Mouse (Mus musculus) MEL (cell line): Measurements from ENCODE around the gene Gm17655. TPM values are rescaled to one million over a fixed set of nuclear protein-coding genes. Genes with fewer than 3 reads are reported as not detected.
"Not testable (repeated sequence)": the region's sequence is repeated elsewhere in the genome, so short reads cannot be mapped to it uniquely, and the experiment has no call there.

Experiments used
- DNase-seq: peaks from one replicate; pipeline ENCODE4 v3.0.0; 2011; ENCODE audit warnings: low read depth, low spot score
- H3K27ac ChIP-seq: 2 replicates; pipeline ENCODE4 v1.5.1; 2012; ENCODE audit warnings: low read depth, mild to moderate bottlenecking, control low read depth, low read length, moderate library complexity; ENCODE audit not compliant: control insufficient read depth
- H3K27me3 ChIP-seq, 2 experiments: fragments of 150-350 bp in 1 of 2; sonication (generic) in 1 of 2; 2 replicates each; pipeline ENCODE4 v1.6.1; 2012; ENCODE audit warnings: low read length in 2 of 2, mild to moderate bottlenecking in 2 of 2, improper control_type of control experiment in 1 of 2, moderate library complexity in 1 of 2; ENCODE audit not compliant: insufficient read depth in 2 of 2, control insufficient read depth in 1 of 2
- H3K36me3 ChIP-seq, 2 experiments: 2 replicates each; pipeline ENCODE4 v1.6.1; 2012 to 2014; ENCODE audit warnings: low read length in 2 of 2, improper control_type of control experiment in 1 of 2, inconsistent platforms in 1 of 2, mild to moderate bottlenecking in 1 of 2; ENCODE audit not compliant: insufficient read depth in 2 of 2, control insufficient read depth in 1 of 2
- H3K4me1 ChIP-seq, 2 experiments: fragments of 150-350 bp in 1 of 2; sonication (generic) in 1 of 2; 2 replicates each; pipeline ENCODE4 v1.6.1; 2012; ENCODE audit warnings: low read length in 2 of 2, improper control_type of control experiment in 1 of 2, mild to moderate bottlenecking in 1 of 2; ENCODE audit not compliant: insufficient read depth in 2 of 2, control insufficient read depth in 1 of 2
- H3K4me3 ChIP-seq, 2 experiments: fragments of 150-350 bp in 1 of 2; sonication (generic) in 1 of 2; 2 replicates each; pipeline ENCODE4 v1.5.1; 2012; ENCODE audit warnings: low read depth in 2 of 2, low read length in 2 of 2, mild to moderate bottlenecking in 2 of 2, moderate library complexity in 2 of 2, control low read depth in 1 of 2, improper control_type of control experiment in 1 of 2; ENCODE audit not compliant: control insufficient read depth in 1 of 2, insufficient read depth in 1 of 2
- H3K79me2 ChIP-seq: 2 replicates; pipeline ENCODE4 v1.6.1; 2012; ENCODE audit warnings: mild to moderate bottlenecking, low read length, moderate library complexity; ENCODE audit not compliant: control insufficient read depth, poor library complexity, insufficient read depth
- H3K9ac ChIP-seq: 2 replicates; pipeline ENCODE4 v1.6.1; 2012; ENCODE audit warnings: low read depth, mild to moderate bottlenecking, control low read depth, low read length, moderate library complexity; ENCODE audit not compliant: control insufficient read depth, poor library complexity, severe bottlenecking
- H3K9me3 ChIP-seq: fragments of 150-350 bp; sonication (generic); replicated peaks from 2 replicates; pipeline ENCODE4 v1.6.1; 2012; ENCODE audit warnings: mild to moderate bottlenecking, low read length, improper control_type of control experiment, moderate library complexity; ENCODE audit not compliant: insufficient read depth
- CHD1 ChIP-seq: IDR thresholded peaks from 2 replicates; pipeline ENCODE4 v1.6.1; 2012; ENCODE audit warnings: low read depth, mild to moderate bottlenecking, inconsistent platforms, low read length, improper control_type of control experiment
- CHD2 ChIP-seq: IDR thresholded peaks from 2 replicates; pipeline ENCODE4 v1.6.1; 2011; ENCODE audit warnings: low read length, improper control_type of control experiment
- CTCF ChIP-seq, 3 experiments: IDR thresholded peaks in 2 of 3; conservative IDR thresholded peaks in 1 of 3; 2 replicates each; pipeline ENCODE4 v1.5.1; 2011 to 2012; ENCODE audit warnings: low read length in 3 of 3, low read depth in 2 of 3, mild to moderate bottlenecking in 2 of 3, improper control_type of control experiment in 1 of 3, inconsistent platforms in 1 of 3, mixed read lengths in 1 of 3, moderate library complexity in 1 of 3; ENCODE audit not compliant: control insufficient read depth in 1 of 3, insufficient read depth in 1 of 3, poor library complexity in 1 of 3, severe bottlenecking in 1 of 3
- E2F4 ChIP-seq: IDR thresholded peaks from 2 replicates; pipeline ENCODE4 v1.6.1; 2011; ENCODE audit warnings: low read depth, low read length, improper control_type of control experiment, borderline replicate concordance
- EP300 ChIP-seq, 2 experiments: IDR thresholded peaks; 2 replicates each; pipeline ENCODE4 v1.6.1; 2011; ENCODE audit warnings: improper control_type of control experiment in 2 of 2, low read length in 2 of 2, low read depth in 1 of 2, mild to moderate bottlenecking in 1 of 2
- ETS1 ChIP-seq: IDR thresholded peaks from 2 replicates; pipeline ENCODE4 v1.6.1; 2012; ENCODE audit warnings: low read depth, mild to moderate bottlenecking, inconsistent platforms, low read length, improper control_type of control experiment, moderate library complexity
- HCFC1 ChIP-seq: IDR thresholded peaks from 2 replicates; pipeline ENCODE4 v1.6.1; 2012; ENCODE audit warnings: low read depth, mild to moderate bottlenecking, inconsistent platforms, low read length, improper control_type of control experiment, moderate library complexity
- JUND ChIP-seq: IDR thresholded peaks from 2 replicates; pipeline ENCODE4 v1.6.1; 2011; ENCODE audit warnings: low read depth, mild to moderate bottlenecking, improper control_type of control experiment, low read length
- KAT2A ChIP-seq: conservative IDR thresholded peaks from 2 replicates; pipeline ENCODE4 v1.6.1; 2012; ENCODE audit warnings: low read depth, low read length, improper control_type of control experiment, inconsistent platforms
- MAX ChIP-seq: IDR thresholded peaks from 2 replicates; pipeline ENCODE4 v1.6.1; 2011; ENCODE audit warnings: low read length, improper control_type of control experiment
- MAZ ChIP-seq: IDR thresholded peaks from 2 replicates; pipeline ENCODE4 v1.6.1; 2012; ENCODE audit warnings: low read depth, mild to moderate bottlenecking, inconsistent platforms, low read length, improper control_type of control experiment
- MEF2A ChIP-seq: IDR thresholded peaks from 2 replicates; pipeline ENCODE4 v1.6.1; 2014; ENCODE audit warnings: low read depth, mild to moderate bottlenecking, inconsistent platforms, low read length, improper control_type of control experiment; ENCODE audit not compliant: poor library complexity, insufficient replicate concordance, severe bottlenecking; ENCODE audit errors: extremely low read depth
- MXI1 ChIP-seq: IDR thresholded peaks from 2 replicates; pipeline ENCODE4 v1.6.1; 2011; ENCODE audit warnings: mild to moderate bottlenecking, low read depth, low read length, improper control_type of control experiment
- MYB ChIP-seq: IDR thresholded peaks from 2 replicates; pipeline ENCODE4 v1.6.1; 2011; ENCODE audit warnings: mild to moderate bottlenecking, low read depth, low read length, improper control_type of control experiment
- NRF1 ChIP-seq: IDR thresholded peaks from 2 replicates; pipeline ENCODE4 v1.6.1; 2014; ENCODE audit warnings: low read depth, mild to moderate bottlenecking, inconsistent platforms, low read length, improper control_type of control experiment, moderate library complexity; ENCODE audit not compliant: poor library complexity, insufficient read depth, severe bottlenecking
- POLR2A ChIP-seq, 2 experiments: IDR thresholded peaks; 2 replicates each; pipeline ENCODE4 v1.6.1; 2011 to 2012; ENCODE audit warnings: low read length in 2 of 2, mild to moderate bottlenecking in 2 of 2, control low read depth in 1 of 2, improper control_type of control experiment in 1 of 2, low read depth in 1 of 2, moderate library complexity in 1 of 2; ENCODE audit not compliant: control insufficient read depth in 1 of 2, insufficient read depth in 1 of 2, poor library complexity in 1 of 2
- RAD21 ChIP-seq: IDR thresholded peaks from 2 replicates; pipeline ENCODE4 v1.6.1; 2011; ENCODE audit warnings: mild to moderate bottlenecking, low read depth, low read length, improper control_type of control experiment
- SMC3 ChIP-seq: IDR thresholded peaks from 2 replicates; pipeline ENCODE4 v1.6.1; 2011; ENCODE audit warnings: low read depth, low read length, improper control_type of control experiment
- TAL1 ChIP-seq: IDR thresholded peaks from 2 replicates; pipeline ENCODE4 v1.6.1; 2012; ENCODE audit warnings: mild to moderate bottlenecking, inconsistent platforms, low read length, moderate library complexity, mixed read lengths
- TBP ChIP-seq: IDR thresholded peaks from 2 replicates; pipeline ENCODE4 v1.8.0; 2011; ENCODE audit warnings: low read depth, low read length, improper control_type of control experiment
- TCF12 ChIP-seq: IDR thresholded peaks from 2 replicates; pipeline ENCODE4 v1.6.1; 2014; ENCODE audit warnings: low read depth, mild to moderate bottlenecking, inconsistent platforms, low read length, improper control_type of control experiment, moderate library complexity
- UBTF ChIP-seq: IDR thresholded peaks from 2 replicates; pipeline ENCODE4 v1.6.1; 2012; ENCODE audit warnings: low read depth, mild to moderate bottlenecking, inconsistent platforms, low read length, improper control_type of control experiment, moderate library complexity, borderline replicate concordance; ENCODE audit not compliant: insufficient read depth
- USF1 ChIP-seq: IDR thresholded peaks from 2 replicates; pipeline ENCODE4 v1.6.1; 2014; ENCODE audit warnings: low read depth, mild to moderate bottlenecking, inconsistent platforms, low read length, improper control_type of control experiment, moderate library complexity
- ZNF384 ChIP-seq: IDR thresholded peaks from 2 replicates; pipeline ENCODE4 v1.6.1; 2012; ENCODE audit warnings: low read depth, mild to moderate bottlenecking, inconsistent platforms, low read length, improper control_type of control experiment
- polyA plus RNA-seq, 2 experiments: library from polyadenylated mRNA; stranded (reverse) in 1 of 2; unstranded in 1 of 2; fragments of >175 nt in 1 of 2; fragments of >200 nt in 1 of 2; gene quantifications; 2 replicates each; pipeline versions ENCODE4 v1.2.1 to v1.2.4; 2012; ENCODE audit warnings: low replicate concordance in 2 of 2, low read depth in 1 of 2; ENCODE audit not compliant: insufficient read length in 2 of 2, insufficient read depth in 1 of 2, missing spikeins in 1 of 2
- total RNA-seq: library from RNA; depleted of rRNA; stranded (reverse); fragments of 300-350 nt; gene quantifications from 2 replicates; pipeline ENCODE4 v1.2.3, GENCODE M21; 2012

Gene Gm17655
- total and polyA plus RNA-seq, 3 experiments: 2.2 to 259 (median 2.9) TPM

- no peak for TF ChIP-seq EP300 (IDR thresholded peaks at IDR 0.05; ENCODE audit: low read depth in 1 of 2, low read length in 2 of 2)
- no peak for TF ChIP-seq USF1
- TF ChIP-seq MYB: no peak
- TF ChIP-seq UBTF: no peak
- TF ChIP-seq TAL1: no peak
- TF ChIP-seq ZNF384: no peak
- TF ChIP-seq CHD1: no peak
- peak in 1 of 2 experiments; percentile 75; a peak in 2 of 4 replicates for TF ChIP-seq POLR2A (IDR thresholded peaks at IDR 0.05; ENCODE audit: control insufficient read depth in 1 of 2, insufficient read depth in 1 of 2, low read depth in 1 of 2, low read length in 2 of 2, poor library complexity in 1 of 2)
- no peak for TF ChIP-seq CHD2
- no peak for TF ChIP-seq CTCF (IDR thresholded peaks at IDR 0.05 in 2 of 3, conservative IDR thresholded peaks at IDR 0.05 in 1 of 3; ENCODE audit: control insufficient read depth in 1 of 3, insufficient read depth in 1 of 3, low read depth in 2 of 3, low read length in 3 of 3, poor library complexity in 1 of 3, severe bottlenecking in 1 of 3)
- TF ChIP-seq MEF2A: no peak
These were observed 14.5 kb downstream of the Gm17655 start (continued) for GRCm38 (mm10) chr5:110057637-110058408.

GRCm38 (mm10) chr5:110023694-110024427, 48.5 kb downstream of the Gm17655 start:
- DNase-seq: peak; percentile 67
- H3K9ac ChIP-seq: peak overlapping the region; percentile 70

GRCm38 (mm10) chr5:110023273-110023672, 49.0 kb downstream of the Gm17655 start:
- Histone ChIP-seq H3K9ac (peak overlapping the region; percentile 70), H3K4me1 (no peaks in the 10 kb centered on the region), H3K4me3 (peak overlapping the region; percentile 39 to 41), H3K79me2 (no peaks in the 10 kb centered on the region), H3K36me3 (no peaks in the 10 kb centered on the region), H3K27me3 (no peaks in the 10 kb centered on the region), H3K27ac (peak overlapping the region; percentile 41), H3K9me3 (no peaks in the 10 kb centered on the region)
- peak; percentile 77 for DNase-seq
- TF ChIP-seq SMC3: peak; percentile 46; the same call in 1 of the 2 replicates
- TF ChIP-seq CTCF (IDR thresholded peaks at IDR 0.05 in 2 of 3, conservative IDR thresholded peaks at IDR 0.05 in 1 of 3; ENCODE audit: control insufficient read depth in 1 of 3, insufficient read depth in 1 of 3, low read depth in 2 of 3, low read length in 3 of 3, poor library complexity in 1 of 3, severe bottlenecking in 1 of 3): no peak
- peak; percentile 45; the same call in 1 of the 2 replicates for TF ChIP-seq MXI1
- no peak for TF ChIP-seq MAZ
- no peak for TF ChIP-seq HCFC1
- no peak for TF ChIP-seq CHD1
- TF ChIP-seq TBP: no peak
- peak; percentile 22 to 50; a peak in 2 of 4 replicates for TF ChIP-seq EP300 (IDR thresholded peaks at IDR 0.05; ENCODE audit: low read depth in 1 of 2, low read length in 2 of 2)
- no peak for TF ChIP-seq NRF1
- TF ChIP-seq KAT2A: no peak
- no peak for TF ChIP-seq JUND
- TF ChIP-seq RAD21: no peak; the same call in none of the 2 replicates
- TF ChIP-seq ETS1: peak; percentile 50; the same call in 1 of the 2 replicates
- TF ChIP-seq TCF12: no peak
- no peak for TF ChIP-seq MAX
- TF ChIP-seq UBTF: no peak

More at GRCm38 (mm10) chr5:110023694-110024427, 48.5 kb downstream of the Gm17655 start:
- H3K36me3 ChIP-seq, H3K27me3 ChIP-seq, H3K79me2 ChIP-seq, H3K4me1 ChIP-seq, H3K9me3 ChIP-seq: not testable (repeated sequence)
- peak; percentile 79; the same call in 1 of the 2 replicates for TF ChIP-seq E2F4
- TF ChIP-seq CTCF (IDR thresholded peaks at IDR 0.05 in 2 of 3, conservative IDR thresholded peaks at IDR 0.05 in 1 of 3; ENCODE audit: control insufficient read depth in 1 of 3, insufficient read depth in 1 of 3, low read depth in 2 of 3, low read length in 3 of 3, poor library complexity in 1 of 3, severe bottlenecking in 1 of 3): peak in 2 of 3 experiments; percentile 47 to 57; a peak in 4 of 6 replicates
- peak; percentile 56 for TF ChIP-seq RAD21
- TF ChIP-seq NRF1: peak; percentile 61
- TF ChIP-seq SMC3: peak; percentile 46
- H3K27ac ChIP-seq: peak overlapping the region; percentile 41
- H3K4me3 ChIP-seq: peak overlapping the region; percentile 39 to 41
